Mouse (Mus musculus): ENCODE results near the gene Map4k4.

DNA sequence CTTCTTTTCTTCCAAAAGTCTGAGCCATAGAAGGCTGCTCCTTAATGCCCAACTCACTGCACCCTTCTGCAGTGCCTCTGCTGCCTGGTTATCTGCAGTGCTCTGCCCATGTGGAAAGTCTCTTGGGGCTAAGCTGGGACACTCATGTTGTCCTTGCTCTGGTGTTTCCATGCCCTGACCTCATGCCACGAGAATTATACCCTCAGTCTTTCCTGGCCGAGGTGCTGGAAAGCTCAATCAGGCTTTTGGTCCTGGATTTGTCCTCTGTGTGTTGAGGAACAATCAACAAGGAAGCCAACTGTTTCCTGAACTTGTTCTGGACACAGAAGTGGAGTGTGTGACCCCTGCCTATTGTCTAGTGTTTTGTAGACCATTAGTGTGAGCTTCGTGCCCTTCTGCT lies 81.3 kb downstream of the Map4k4 start:
- TF ChIP-seq POLR2A (IDR thresholded peaks at IDR 0.05; ENCODE audit: borderline replicate concordance, extremely low read depth, low read depth, low read length) (no peak), CTCF (IDR thresholded peaks at IDR 0.05; ENCODE audit: insufficient read depth, low read length) (no peak)

All from lung, adult 2 months (tissue).